Mouse (Mus musculus) A20 (cell line): ENCODE measurements around the gene Rasgrf1.
A peak's percentile ranks its signal among the peaks of the same experiment; 100 is the strongest.
"Not testable (repeated sequence)": the region's sequence is repeated elsewhere in the genome, so short reads cannot be mapped to it uniquely, and the experiment has no call there.

Source experiments
- DNase-seq: peaks from one replicate; pipeline ENCODE4 v3.0.0-alpha.2; 2011; ENCODE audit warnings: low read depth, low spot score

The Rasgrf1 gene

DNA sequence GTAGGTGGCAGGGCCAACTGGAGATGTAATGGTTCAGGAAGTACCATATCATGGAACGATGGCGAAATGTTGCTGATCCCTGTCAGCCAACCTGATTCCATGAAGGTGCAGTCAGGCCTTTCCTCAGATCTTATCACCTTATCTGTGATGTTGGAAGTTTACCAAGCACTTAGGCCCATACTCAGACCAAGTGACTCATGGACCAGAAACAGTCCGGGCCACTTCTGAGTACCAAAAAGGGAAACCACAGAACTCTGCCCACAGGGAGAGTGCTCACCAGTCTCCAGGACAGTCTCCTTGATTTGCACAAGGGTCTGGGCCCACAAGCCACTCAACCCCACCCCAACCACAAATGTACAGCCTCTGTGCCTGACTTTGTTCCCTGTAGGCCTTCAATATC lies 126.1 kb downstream of the Rasgrf1 start:
- no peak for DNase-seq

DNA sequence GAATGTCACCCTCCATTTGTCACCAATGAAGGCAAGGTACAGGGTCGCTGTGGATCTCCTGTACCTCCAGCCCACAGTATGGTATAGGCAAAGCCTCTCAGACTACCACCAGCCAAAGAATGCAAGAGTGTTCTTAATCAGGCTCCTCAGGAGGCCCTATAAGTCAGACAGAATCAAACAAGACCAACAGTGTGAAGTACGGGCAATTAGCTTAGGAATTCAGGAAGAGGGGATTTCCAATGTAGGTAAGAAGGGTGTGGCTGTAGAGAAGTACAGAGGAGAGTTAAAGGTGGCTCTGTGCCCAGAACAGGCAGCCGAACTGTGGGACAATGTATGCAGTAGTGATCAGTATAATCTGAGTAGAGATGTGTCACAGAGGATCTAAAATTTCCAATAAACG lies 126.6 kb downstream of the Rasgrf1 start:
- no peak for DNase-seq

DNA sequence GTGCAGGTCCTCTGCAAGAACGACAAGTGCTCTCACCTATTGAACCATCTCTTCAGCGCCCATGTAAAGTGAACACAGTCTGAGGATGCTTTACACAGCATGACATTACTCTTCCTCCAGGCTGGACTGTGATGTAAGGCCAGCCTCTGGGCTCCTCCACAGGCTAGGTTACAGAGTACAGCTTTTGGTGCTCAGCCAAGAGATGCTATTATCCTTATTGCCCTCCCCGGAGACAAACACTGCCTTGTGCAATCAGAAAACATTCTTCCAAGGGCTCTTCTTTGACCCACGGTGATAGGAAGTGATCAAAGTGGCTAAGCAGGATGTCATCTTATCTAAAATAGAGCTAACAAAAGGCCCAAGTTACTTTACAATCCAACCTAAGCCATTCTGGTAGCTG lies 128.8 kb downstream of the Rasgrf1 start:
- no peak for DNase-seq

DNA sequence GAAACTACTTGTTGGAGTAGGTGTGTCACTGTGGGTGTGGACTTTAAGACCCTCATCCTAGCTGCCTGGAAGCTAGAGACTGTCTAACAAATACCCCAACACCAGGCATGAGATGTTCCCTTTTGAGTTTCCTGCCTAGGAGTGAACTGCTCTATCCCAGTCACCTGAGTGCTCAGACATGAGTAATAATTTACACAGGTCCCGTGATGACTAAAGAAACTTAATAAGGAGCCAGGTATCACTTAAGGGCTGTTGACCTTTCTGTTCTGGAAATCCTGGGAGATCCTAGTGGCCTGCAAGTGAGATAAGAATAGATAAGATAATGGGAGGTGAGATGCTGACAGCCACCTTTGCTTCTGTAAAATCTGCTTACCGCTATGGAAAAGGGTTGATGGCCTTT lies 131.2 kb downstream of the Rasgrf1 start:
- no peak for DNase-seq

DNA sequence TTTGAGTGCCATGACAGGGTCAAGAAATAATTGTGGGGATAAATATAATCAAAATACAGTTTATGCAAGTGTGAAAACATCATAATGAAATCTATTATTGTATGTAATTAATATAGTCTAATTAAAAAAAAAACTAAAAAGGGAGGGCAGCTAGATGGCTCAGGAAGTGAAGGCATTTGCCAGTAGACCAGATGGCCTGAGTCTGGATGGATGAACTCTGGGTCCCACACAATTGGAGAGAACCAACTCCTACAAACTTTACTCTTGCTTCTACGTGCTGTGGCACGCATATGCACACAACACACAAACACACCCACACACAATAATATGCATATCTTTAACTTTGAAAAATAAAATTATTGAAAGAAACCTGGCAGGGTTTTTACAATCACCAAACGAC lies 131.8 kb downstream of the Rasgrf1 start:
- no peak for DNase-seq

DNA sequence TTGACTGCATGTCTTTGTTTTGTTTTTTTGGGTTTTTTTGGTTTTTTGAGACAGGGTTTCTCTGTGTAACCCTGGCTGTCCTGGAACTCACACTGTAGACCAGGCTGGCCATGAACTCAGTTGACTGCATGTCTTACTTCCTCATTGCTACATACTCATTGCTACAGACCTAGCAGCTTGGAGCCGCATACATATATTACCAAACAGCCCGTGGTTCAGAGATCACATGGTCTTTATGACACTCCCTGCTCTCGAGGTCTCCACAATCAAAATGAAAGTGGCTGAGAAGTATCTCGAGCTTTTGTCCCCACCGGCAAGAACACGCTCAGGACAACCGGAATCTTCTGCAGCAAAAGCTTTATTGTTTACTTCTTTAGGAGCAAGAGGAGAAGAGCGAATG lies 133.2 kb downstream of the Rasgrf1 start:
- DNase-seq, result not testable (repeated sequence)

DNA sequence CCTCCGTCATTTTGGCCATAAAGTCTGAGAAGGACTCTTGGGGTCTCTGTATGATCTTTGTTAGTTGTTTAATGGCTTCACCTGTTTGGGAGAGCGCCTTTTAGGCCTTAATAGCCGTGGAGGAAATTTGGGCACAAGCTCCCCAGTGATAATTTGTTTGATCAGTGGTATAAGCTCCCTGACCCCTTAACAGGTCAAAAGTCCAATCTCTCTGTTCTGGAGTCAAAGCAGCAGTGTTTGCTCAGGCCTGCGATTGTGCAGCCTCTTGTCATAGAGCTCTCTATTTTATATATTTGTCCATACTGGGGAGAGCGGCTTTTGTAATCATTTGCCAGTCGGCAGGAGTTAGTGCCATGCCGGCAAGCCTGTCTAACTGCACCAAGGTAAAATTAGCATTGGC lies 135.5 kb downstream of the Rasgrf1 start:
- DNase-seq, result no peak

DNA sequence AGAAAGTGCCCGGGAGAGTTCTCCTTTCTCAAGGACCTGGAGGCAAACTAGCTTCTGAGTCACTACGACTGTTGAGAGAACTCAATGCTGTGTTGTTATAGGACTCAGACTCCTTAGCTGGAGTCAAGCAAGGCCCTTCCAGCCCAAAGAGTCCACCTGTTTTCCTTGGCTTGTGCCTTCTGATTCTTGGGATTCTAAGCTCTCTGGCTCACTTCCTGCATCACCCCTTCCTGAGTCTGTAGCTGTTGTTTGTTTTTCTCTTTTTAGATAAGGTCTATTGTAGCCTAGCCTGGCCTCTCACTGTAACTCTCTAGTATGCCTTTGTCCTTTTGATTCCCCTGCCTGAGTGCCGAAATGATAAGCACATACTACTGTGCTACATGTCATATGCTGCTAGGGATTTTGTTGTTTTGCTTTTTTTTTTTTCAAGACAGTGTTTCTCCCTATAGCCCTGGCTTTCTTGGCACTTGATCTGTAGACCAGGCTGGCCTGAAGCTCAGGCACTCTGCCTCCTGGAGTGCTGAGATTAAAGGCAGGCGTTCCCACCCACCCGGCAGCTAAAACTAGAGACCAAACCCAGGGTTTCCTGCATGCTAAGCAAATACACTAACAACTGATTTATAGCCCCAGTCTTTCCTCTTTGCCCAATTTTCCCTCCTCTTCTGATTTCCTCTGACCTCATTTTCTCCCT lies 138.4 kb downstream of the Rasgrf1 start:
- DNase-seq, result no peak

DNA sequence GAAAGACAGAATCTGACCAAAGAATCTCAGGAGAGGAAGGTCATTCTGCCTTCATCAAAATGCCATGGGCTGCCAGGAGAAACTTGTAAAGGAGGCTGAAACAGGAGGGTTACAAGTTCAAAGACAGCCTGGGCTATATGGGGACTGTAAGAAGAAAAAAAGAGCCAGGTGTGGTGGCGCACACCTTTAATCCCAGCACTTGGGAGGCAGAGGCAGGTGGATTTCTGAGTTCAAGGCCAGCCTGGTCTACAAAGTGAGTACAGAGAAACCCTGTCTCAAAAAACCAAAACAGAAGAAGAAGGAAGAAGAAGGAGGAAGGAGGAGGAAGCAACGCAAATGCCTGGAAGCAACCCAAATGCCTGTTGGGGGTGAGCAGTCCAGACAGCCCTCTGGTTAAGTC lies 144.1 kb downstream of the Rasgrf1 start, which contains the start of gene Ctsh:
Gene Ctsh (plus strand): TSS at position 301 of the 400 bp plus-strand sequence.
- DNase-seq, result no peak

DNA sequence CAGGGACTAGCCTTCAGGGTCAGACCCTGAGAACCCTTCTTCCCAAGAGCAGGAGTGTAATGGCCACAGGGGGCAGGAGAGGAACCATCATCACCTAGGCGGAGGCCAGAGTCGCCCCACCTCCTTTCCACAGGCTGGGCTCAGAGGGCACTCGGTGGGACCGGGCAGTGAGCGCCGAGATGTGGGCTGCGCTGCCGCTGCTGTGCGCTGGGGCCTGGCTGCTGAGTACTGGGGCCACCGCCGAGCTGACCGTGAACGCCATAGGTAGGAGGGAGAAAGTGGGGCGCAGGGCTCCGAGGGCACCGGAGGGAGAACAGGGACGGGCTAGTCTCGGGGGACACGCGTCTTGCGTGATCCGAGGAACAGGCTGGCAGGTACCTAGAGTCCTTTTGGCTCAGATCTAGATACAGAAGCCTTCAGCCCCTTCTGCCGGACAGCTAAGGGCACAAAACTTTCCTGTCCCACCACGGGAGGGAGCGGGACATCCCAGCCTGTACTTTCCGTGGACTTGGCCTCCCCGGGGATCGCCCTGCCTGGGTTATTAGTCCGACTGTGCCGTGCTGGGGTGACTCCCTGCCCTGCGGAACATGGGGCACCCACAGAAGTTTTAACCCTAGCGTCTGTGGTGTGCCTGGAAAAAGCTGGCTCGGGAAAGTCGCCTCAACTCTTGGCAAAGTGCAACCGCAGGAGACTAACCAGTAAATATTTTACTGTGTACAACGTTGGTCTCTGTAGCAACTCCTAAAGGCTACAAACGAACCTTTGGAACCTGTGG lies 144.8 kb downstream of the Rasgrf1 start:
- peak; percentile 89 for DNase-seq

DNA sequence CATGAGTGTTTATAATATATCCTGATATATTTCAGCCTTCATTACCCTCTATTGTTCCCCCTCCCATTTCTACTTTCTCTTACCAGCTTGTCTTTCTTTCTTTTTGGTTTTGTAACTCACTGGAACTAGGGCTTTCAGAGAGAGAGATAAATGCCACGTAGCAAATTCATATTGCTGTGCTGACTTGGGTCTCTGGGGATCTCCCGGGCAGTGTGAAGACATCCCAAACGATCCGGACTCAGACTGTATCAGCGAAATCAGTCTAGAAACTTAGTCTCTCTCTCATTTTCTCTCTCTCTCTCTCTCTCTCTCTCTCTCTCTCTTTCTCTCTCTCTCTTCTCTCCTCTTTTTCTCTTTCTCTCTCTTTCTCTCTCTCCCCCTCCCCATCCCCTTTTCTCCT lies 145.7 kb downstream of the Rasgrf1 start:
- peak; percentile 66 for DNase-seq

DNA sequence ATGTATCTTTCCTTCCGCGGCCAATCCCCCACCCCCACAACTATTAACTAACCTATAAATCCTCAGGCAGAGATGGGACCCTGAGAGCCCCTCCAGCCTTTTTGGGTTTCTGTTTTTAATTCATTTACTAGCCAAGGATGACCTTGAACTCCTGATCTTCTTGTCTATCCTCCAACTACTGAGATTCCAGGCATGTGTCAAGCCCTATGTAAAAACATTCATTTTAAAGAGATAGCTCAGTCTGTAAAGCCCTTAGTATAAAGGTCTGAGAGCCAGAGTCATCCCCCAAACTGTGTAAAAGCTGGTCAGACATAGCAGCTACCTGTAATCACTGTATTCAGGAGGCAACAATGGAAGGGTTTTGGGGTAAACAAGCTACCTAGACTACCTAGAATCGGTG lies 146.2 kb downstream of the Rasgrf1 start:
- peak; percentile 73 for DNase-seq

DNA sequence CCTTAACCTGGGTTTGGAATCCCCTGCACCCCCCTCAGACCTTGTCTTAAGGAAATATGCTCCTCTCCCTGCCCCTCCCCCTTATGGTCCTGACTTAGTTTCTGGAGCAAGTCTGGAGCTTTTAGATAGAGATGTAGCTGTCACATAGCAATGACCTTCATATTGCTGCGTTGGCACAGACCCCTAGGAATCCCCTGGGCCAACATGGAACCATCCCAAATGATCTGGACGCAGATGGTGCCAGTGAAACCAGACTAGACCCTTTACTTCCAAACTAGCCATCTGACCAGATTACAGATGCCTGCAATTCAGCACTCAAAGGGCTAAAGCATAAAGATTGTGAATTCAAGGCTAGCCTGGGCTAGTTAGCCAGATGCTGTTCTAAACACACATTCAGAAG lies 147.0 kb downstream of the Rasgrf1 start:
- DNase-seq, result no peak

DNA sequence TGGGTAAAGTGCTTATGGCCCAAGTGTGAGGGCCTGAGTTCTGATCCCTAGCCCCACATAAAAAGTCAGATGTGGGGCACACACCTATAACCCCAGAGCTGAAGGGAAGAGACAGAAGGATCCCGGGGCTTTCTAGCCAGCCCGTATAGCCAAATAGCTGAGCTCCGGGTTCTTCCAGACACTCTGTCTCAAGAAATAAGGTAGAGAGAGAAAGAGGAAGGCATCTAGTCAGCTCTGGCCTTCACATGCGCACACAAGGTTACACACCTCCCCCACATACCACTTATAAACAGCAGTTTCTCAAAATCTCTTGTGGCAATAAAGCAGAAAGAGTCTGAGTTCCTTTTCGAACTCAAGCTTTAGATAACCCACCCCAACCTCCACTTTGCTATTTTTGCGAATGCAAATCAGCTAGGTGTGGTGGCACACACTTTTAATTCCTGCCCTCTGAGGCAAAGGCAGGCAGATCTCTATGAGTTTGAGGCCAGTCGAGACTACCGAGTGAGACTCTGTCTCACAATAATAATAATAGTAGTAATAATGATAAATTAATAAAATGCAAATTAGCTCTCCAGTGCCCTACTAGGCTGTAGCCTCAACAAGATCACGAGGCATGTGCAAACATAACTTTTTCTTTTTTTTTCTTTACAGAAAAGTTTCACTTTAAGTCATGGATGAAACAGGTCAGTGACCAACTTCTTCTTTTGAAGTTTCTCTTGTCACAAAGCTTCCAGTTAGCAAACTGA lies 150.3 kb downstream of the Rasgrf1 start:
- DNase-seq, result peak; percentile 92

DNA sequence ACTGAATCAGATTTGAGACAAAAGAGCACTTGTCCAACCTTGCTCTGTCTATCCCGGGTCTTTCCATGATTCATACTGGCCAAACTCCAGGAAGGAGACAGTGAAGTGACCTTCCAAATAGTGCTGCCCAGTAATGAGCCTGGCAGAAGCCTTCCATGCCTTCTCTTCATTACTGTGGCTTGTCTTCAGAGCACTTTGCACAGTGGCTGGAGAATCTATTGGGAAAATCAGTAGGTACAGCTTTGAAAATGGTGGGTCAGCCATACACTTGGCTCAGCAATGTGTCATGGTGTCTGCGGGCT lies 150.8 kb downstream of the Rasgrf1 start:
- DNase-seq, result no peak

DNA sequence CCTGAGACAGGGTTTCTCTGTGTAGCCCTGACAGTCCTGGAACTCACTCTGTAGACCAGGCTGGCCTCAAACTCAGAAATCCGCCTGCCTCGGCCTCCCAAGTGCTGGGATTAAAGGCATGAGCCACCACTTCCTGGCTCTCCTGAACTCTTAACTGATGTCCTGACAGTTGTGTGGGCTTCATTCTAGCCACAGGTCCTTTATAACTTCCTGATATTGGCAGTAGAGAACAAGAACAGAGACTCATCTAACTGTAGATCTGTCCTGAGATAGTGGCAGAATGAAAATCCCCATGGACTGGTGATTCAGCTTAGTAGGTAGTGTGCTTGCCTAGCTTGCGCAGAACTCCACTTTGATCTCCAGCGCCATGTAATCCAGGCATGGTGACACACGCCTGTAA lies 151.2 kb downstream of the Rasgrf1 start:
- not testable (repeated sequence) for DNase-seq

DNA sequence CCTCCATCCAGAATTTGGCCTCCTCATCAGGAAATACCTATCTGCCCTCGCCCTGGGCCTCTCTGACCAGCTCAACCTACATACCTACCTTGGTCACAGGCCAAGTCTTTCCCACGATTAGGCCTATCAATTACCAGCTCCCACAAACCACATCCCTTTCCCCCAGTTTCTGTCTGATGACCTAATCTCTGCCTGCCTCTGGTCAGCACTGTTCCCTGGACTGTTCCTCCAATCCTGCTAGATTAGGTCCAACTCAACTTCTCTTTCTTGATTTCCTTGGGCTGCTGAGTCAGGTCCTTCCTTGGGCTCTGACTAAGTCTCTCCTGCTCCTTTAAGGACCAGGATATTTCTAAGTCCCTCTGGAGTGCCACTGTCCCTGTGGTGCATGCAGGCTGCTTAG lies 157.6 kb downstream of the Rasgrf1 start:
- no peak for DNase-seq

DNA sequence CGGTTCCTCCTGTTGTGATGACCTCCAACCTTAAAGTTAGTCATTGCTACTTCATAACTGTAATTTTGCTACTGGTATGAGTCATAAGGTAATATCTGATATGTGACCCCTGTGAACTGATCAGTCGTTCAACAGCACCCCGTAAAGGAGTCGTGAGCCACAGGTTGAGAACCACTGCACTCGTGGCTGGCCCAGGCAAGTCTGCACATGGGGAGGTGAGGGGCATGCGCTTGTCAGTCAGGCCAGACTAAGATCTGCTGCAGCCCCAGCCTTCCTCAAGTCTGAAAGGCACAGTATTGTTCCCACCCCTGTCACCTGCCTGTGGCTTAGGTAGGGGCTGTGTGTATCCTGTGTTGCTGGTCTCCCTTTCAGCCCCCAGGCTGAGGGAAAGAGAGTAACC lies 159.1 kb downstream of the Rasgrf1 start:
- DNase-seq, result no peak

DNA sequence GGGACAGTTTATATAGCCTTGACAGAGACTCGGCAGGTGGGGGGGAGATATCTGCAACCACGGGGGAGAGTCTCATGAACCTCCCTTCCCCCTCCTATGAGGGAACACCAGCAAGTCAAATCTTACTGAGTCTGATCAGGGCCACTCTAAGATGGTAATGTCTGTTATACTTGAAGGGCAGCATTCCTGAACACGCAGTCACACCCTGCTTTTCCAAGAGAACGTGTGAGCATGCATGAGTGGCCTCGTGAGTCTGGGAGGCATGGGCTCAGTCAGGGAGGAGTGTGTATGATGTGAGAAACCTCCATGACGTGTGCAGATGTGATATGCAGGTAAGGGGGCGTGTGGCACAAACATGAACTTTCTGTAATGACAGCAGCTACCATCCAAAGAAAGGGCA lies 159.8 kb downstream of the Rasgrf1 start:
- DNase-seq, result no peak

DNA sequence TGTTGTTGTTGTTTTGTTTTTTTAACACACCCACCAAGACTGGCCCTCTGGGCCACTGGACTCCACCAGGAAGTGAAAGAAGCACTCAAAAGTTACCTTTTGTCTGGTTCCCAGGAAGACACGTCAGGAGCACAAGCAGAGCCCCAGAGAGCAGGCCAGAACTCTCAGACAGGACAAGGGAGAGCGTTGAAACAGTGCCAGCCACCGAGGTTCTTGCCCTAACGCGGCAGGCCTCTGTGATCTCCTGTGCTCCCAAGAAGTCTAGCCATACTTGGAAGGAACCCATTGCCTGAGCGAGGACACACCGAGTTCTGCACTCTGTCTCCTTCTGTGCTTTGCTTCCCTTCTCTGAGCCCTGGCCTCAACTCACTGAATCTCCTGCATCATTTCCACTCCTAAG lies 160.5 kb downstream of the Rasgrf1 start:
- DNase-seq, result no peak

DNA sequence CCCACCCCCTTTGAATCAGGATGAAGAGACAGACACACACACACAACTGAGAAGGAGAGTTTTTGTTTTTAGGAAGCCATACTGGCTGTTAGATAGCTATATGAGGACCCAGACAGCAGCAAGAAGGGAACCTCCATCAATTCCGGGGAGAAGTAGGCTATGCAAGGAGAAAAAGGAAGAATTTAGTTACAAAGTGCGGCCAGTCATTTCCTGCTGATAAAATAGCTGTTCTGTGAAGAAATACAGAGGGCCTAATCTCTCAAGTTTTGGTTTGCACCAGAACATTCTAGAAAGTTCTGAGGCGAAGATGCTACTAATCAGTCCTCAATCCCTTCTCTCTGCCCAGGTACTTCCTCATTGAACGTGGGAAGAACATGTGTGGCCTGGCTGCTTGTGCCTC lies 165.6 kb downstream of the Rasgrf1 start:
- no peak for DNase-seq

DNA sequence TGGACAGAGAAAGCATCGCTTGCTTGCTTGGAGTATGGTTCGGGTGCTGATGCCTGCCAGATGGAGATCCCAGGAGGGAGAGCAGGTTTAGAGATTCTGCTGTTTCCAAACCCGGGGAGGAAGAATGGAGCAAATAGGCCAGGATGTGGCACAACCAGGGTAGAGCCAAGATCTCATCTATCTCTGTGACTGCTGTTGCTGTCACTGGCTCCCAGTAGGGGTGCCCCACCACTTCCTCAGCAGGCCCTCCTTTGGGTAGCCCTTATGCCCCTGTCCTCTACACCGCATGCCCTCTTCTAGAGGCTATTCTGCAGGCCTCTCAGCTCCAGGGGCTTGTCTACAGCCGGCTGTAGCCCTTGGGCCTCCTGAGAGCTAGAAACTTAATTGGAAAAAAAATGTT lies 166.4 kb downstream of the Rasgrf1 start:
- no peak for DNase-seq
